Mouse (Mus musculus) myocyte (in vitro differentiated cells): ENCODE results near the gene Obscn. TPM values are rescaled to one million over a fixed set of nuclear protein-coding genes. Genes with fewer than 3 reads are reported as not detected.

ENCODE experiments used
- H3K27me3 ChIP-seq: one replicate; pipeline ENCODE4 v1.6.1; 2011; ENCODE audit not compliant: control insufficient read depth, insufficient read depth, insufficient read length
- H3K36me3 ChIP-seq: one replicate; pipeline ENCODE4 v1.6.1; 2011; ENCODE audit not compliant: control insufficient read depth, insufficient read depth
- H3K4me2 ChIP-seq: one replicate; pipeline ENCODE4 v1.6.1; 2011; ENCODE audit warnings: low read depth, control low read depth
- H3K4me3 ChIP-seq: one replicate; pipeline ENCODE4 v1.5.1; 2011; ENCODE audit warnings: mild to moderate bottlenecking, control low read depth, moderate library complexity
- H3K79me2 ChIP-seq: one replicate; pipeline ENCODE4 v1.6.1; 2011; ENCODE audit not compliant: control insufficient read depth, insufficient read depth
- H3ac ChIP-seq: one replicate; pipeline ENCODE4 v1.6.1; 2011; ENCODE audit not compliant: control insufficient read depth, insufficient read length
- CEBPB ChIP-seq: IDR thresholded peaks from 2 replicates; pipeline ENCODE4 v1.6.1; 2011; ENCODE audit warnings: mild to moderate bottlenecking, moderate library complexity; ENCODE audit not compliant: poor library complexity, insufficient read depth, severe bottlenecking
- E2F4 ChIP-seq: IDR thresholded peaks from one replicate; pipeline ENCODE4 v1.6.1; 2011; ENCODE audit warnings: mild to moderate bottlenecking, control low read depth, moderate library complexity; ENCODE audit not compliant: insufficient read depth
- MAX ChIP-seq: IDR thresholded peaks from one replicate; pipeline ENCODE4 v1.6.1; 2011; ENCODE audit warnings: low read depth, mild to moderate bottlenecking, control low read depth
- MYOD1 ChIP-seq, 3 experiments: IDR thresholded peaks; one replicate each; pipeline ENCODE4 v1.6.1; 2011; ENCODE audit warnings: control low read depth in 2 of 3, low read depth in 2 of 3, mild to moderate bottlenecking in 2 of 3, moderate library complexity in 1 of 3; ENCODE audit not compliant: insufficient read length in 2 of 3, control insufficient read depth in 1 of 3
- MYOG ChIP-seq, 3 experiments: IDR thresholded peaks; one replicate each; pipeline ENCODE4 v1.6.1; 2011; ENCODE audit warnings: control low read depth in 2 of 3, low read depth in 2 of 3, mild to moderate bottlenecking in 2 of 3; ENCODE audit not compliant: insufficient read length in 2 of 3, control insufficient read depth in 1 of 3, insufficient read depth in 1 of 3
- POLR2A ChIP-seq: IDR thresholded peaks from one replicate; pipeline ENCODE4 v1.6.1; 2011; ENCODE audit warnings: low read depth, mild to moderate bottlenecking, control low read depth, moderate library complexity; ENCODE audit not compliant: insufficient read length
- POLR2AphosphoS2 ChIP-seq: IDR thresholded peaks from one replicate; pipeline ENCODE4 v1.6.1; 2011; ENCODE audit warnings: low read depth, control low read depth; ENCODE audit not compliant: insufficient read length
- REST ChIP-seq: IDR thresholded peaks from one replicate; pipeline ENCODE4 v1.6.1; 2011; ENCODE audit warnings: mild to moderate bottlenecking, control low read depth, moderate library complexity; ENCODE audit not compliant: insufficient read depth, insufficient read length
- SRF ChIP-seq: IDR thresholded peaks from one replicate; pipeline ENCODE4 v1.6.1; 2011; ENCODE audit warnings: low read depth; ENCODE audit not compliant: control insufficient read depth, insufficient read length
- TCF12 ChIP-seq: IDR thresholded peaks from one replicate; pipeline ENCODE4 v1.6.1; 2011; ENCODE audit warnings: mild to moderate bottlenecking, control low read depth; ENCODE audit not compliant: poor library complexity, insufficient read depth, severe bottlenecking
- TCF3 ChIP-seq: IDR thresholded peaks from one replicate; pipeline ENCODE4 v1.6.1; 2011; ENCODE audit warnings: low read depth, control low read depth; ENCODE audit not compliant: insufficient read length
- USF1 ChIP-seq: IDR thresholded peaks from one replicate; pipeline ENCODE4 v1.6.1; 2011; ENCODE audit warnings: low read depth, mild to moderate bottlenecking, control low read depth, moderate library complexity
- polyA plus RNA-seq: library from polyadenylated mRNA; unstranded; fragments of >200 nt; fragmentation: generic; extraction: Trizol; gene quantifications from one replicate; pipeline ENCODE4 v1.2.1, GENCODE M21; 2012; ENCODE audit warnings: missing spikeins

Obscn gene
- polyA plus RNA-seq, 1 experiment: 25.0 TPM

GRCm38 (mm10) chr11:58974414-58974813 lies 161.8 kb downstream of the Obscn start:
- peaks cover 31% of the 10 kb centered on the region for H3K79me2 ChIP-seq
- no peak for TF ChIP-seq E2F4
- TF ChIP-seq POLR2A: no peak
- no peak for TF ChIP-seq MYOD1 (IDR thresholded peaks at IDR 0.05; ENCODE audit: control insufficient read depth in 1 of 3, insufficient read length in 2 of 3, low read depth in 2 of 3)
- no peak for TF ChIP-seq USF1
- no peak for TF ChIP-seq MYOG (IDR thresholded peaks at IDR 0.05; ENCODE audit: control insufficient read depth in 1 of 3, insufficient read depth in 1 of 3, insufficient read length in 2 of 3, low read depth in 2 of 3)
- TF ChIP-seq MAX: no peak
- TF ChIP-seq REST: no peak
- no peak for TF ChIP-seq TCF12
- no peak overlapping the region for H3ac ChIP-seq
- H3K27me3 ChIP-seq: no peaks in the 10 kb centered on the region
- H3K4me2 ChIP-seq: no peak overlapping the region
- H3K36me3 ChIP-seq: peaks cover 3% of the 10 kb centered on the region
- H3K4me3 ChIP-seq: no peak overlapping the region

DNA sequence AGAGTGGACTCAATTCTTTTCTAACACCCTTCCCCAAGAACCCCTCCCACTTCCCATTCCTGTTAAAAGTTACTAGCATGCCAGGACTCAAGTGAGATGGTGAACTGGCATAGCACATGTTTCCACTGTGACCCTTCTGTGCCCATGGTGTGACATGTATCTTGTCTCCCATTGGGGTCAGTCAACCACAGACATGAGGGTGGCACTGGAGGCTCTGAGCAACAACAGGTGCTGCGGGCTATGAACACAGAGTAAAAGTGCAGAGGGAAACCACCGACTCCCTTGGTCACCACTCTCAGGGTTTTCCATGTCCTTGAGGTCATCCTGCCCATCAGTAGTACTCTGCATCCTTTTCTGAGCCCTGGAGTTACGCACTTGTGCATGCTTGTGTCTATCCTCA lies 164.4 kb downstream of the Obscn start:
- peak in 1 of 3 experiments; percentile 84 for TF ChIP-seq MYOG (IDR thresholded peaks at IDR 0.05; ENCODE audit: control insufficient read depth in 1 of 3, insufficient read depth in 1 of 3, insufficient read length in 2 of 3, low read depth in 2 of 3)
- no peak for TF ChIP-seq USF1
- peak in 2 of 3 experiments; percentile 55 to 84 for TF ChIP-seq MYOD1 (IDR thresholded peaks at IDR 0.05; ENCODE audit: control insufficient read depth in 1 of 3, insufficient read length in 2 of 3, low read depth in 2 of 3)
- no peak overlapping the region for H3K4me3 ChIP-seq

GRCm38 (mm10) chr11:58970831-58971530 lies 165.2 kb downstream of the Obscn start:
- Histone ChIP-seq H3K36me3 (peaks cover 3% of the 10 kb centered on the region), H3K4me3 (no peak overlapping the region), H3K27me3 (no peaks in the 10 kb centered on the region), H3ac (no peak overlapping the region), H3K4me2 (no peak overlapping the region), H3K79me2 (peaks cover 6% of the 10 kb centered on the region)
- TF ChIP-seq MYOD1 (IDR thresholded peaks at IDR 0.05; ENCODE audit: control insufficient read depth in 1 of 3, insufficient read length in 2 of 3, low read depth in 2 of 3): peak; percentile 49 to 74 (median 58)
- TF ChIP-seq USF1: no peak
- TF ChIP-seq MYOG (IDR thresholded peaks at IDR 0.05; ENCODE audit: control insufficient read depth in 1 of 3, insufficient read depth in 1 of 3, insufficient read length in 2 of 3, low read depth in 2 of 3): peak in 2 of 3 experiments; percentile 80
- no peak for TF ChIP-seq REST

More for the DNA sequence above, 164.4 kb downstream of the Obscn start:
- H3K36me3 ChIP-seq: peaks cover 3% of the 10 kb centered on the region
- H3K79me2 ChIP-seq: peaks cover 11% of the 10 kb centered on the region
- no peaks in the 10 kb centered on the region for H3K27me3 ChIP-seq
- H3ac ChIP-seq: no peak overlapping the region
- H3K4me2 ChIP-seq: no peak overlapping the region

DNA sequence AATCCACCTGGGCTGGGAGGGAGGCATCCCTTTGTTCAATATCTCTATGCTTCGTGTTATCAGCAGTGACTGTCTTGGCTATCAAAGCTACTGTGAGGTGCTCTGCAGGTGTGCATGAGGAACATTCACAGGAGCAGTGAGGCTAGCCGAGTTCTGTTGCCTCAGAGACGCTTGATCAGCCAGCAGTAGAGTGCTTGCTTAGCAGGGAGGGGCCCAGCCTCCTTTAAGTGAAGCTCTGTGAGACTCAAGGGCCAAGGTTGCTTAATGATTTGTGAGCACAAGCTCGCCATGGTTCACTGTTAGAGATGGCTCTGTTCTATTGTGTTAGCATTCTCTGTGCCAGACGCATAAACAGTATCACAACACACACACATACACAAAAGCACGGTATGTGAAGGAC lies 166.5 kb downstream of the Obscn start:
- H3K36me3 ChIP-seq: peaks cover 3% of the 10 kb centered on the region
- no peak for TF ChIP-seq TCF3
- no peak for TF ChIP-seq POLR2A
- TF ChIP-seq MAX: no peak
- no peak for TF ChIP-seq USF1
- H3ac ChIP-seq: no peak overlapping the region
- H3K79me2 ChIP-seq: peaks cover 2% of the 10 kb centered on the region
- H3K27me3 ChIP-seq: no peaks in the 10 kb centered on the region
- H3K4me3 ChIP-seq: no peak overlapping the region
- H3K4me2 ChIP-seq: no peak overlapping the region

GRCm38 (mm10) chr11:58969027-58969426 lies 167.2 kb downstream of the Obscn start:
- no peak for TF ChIP-seq CEBPB
- no peak for TF ChIP-seq MYOG (IDR thresholded peaks at IDR 0.05; ENCODE audit: control insufficient read depth in 1 of 3, insufficient read depth in 1 of 3, insufficient read length in 2 of 3, low read depth in 2 of 3)
- no peak for TF ChIP-seq POLR2AphosphoS2
- no peak for TF ChIP-seq USF1
- TF ChIP-seq E2F4: no peak
- no peak for TF ChIP-seq POLR2A
- TF ChIP-seq MAX: no peak
- TF ChIP-seq TCF12: no peak
- no peak for TF ChIP-seq REST
- TF ChIP-seq SRF: no peak
- no peak for TF ChIP-seq TCF3
- TF ChIP-seq MYOD1 (IDR thresholded peaks at IDR 0.05; ENCODE audit: control insufficient read depth in 1 of 3, insufficient read length in 2 of 3, low read depth in 2 of 3): no peak
- Histone ChIP-seq H3K4me2 (no peak overlapping the region), H3K36me3 (peaks cover 3% of the 10 kb centered on the region), H3K79me2 (no peaks in the 10 kb centered on the region), H3K27me3 (no peaks in the 10 kb centered on the region), H3ac (no peak overlapping the region), H3K4me3 (no peak overlapping the region)
